Mouse (Mus musculus): ENCODE measurements around the gene Mapk14. TPM values are rescaled to one million over a fixed set of nuclear protein-coding genes. Genes with fewer than 3 reads are reported as not detected.

Gene Mapk14
- polyA plus RNA-seq (2015; fragmentation: Nextera tagmentation; extraction: Ambion mirVana) = 27.5 and 27.7 TPM in 2 replicates

- Histone ChIP-seq H3K4me1 (peaks cover 34% of the 10 kb centered on the region), H3K27me3 (replicated peaks) (0 out of 2 replicates have a peak, but pooled peaks cover 7% of the 10 kb centered on the region), H3K9me3 (no peaks in the 10 kb centered on the region), H3K36me3 (replicated peaks) (no peaks in the 10 kb centered on the region), H3K4me3 (peak within 1 kb of the TSS; percentile 73), H3K27ac (peak within 1 kb of the TSS; percentile 96), H3K9ac (peak within 1 kb of the TSS; percentile 93), H3K4me2 (peak within 1 kb of the TSS; percentile 62)
- under 1% methylated on average over 86 of the region's 86 CpGs for WGBS
- peak; percentile 96 for ATAC-seq (replicated peaks)
Measured at GRCm38 (mm10) chr17:28690776-28691686, at the start of gene Mapk14. Gene Mapk14, plus strand, starts transcription at chr17:28691329.

- no peak overlapping the region for H3K27ac ChIP-seq
- no peak overlapping the region for H3K4me3 ChIP-seq
- WGBS = 31% methylated on average over 3 of the region's 3 CpGs
- ATAC-seq (replicated peaks) = no peak
- no peak overlapping the region for H3K4me2 ChIP-seq
- H3K27me3 ChIP-seq (replicated peaks) = no peaks in the 10 kb centered on the region
- no peaks in the 10 kb centered on the region for H3K9me3 ChIP-seq
- no peak overlapping the region for H3K9ac ChIP-seq
- no peaks in the 10 kb centered on the region for H3K4me1 ChIP-seq
- no peaks in the 10 kb centered on the region for H3K36me3 ChIP-seq (replicated peaks)
Measured at GRCm38 (mm10) chr17:28643697-28644096, 47.4 kb upstream of the Mapk14 start.

- Histone ChIP-seq H3K27ac (no peak overlapping the region), H3K36me3 (replicated peaks) (no peaks in the 10 kb centered on the region), H3K4me3 (no peak overlapping the region), H3K9ac (no peak overlapping the region), H3K9me3 (no peaks in the 10 kb centered on the region), H3K4me1 (no peaks in the 10 kb centered on the region), H3K4me2 (no peak overlapping the region), H3K27me3 (replicated peaks) (no peaks in the 10 kb centered on the region)
- 62% methylated on average over 4 of the region's 4 CpGs for WGBS
- no peak for ATAC-seq (replicated peaks)
Measured at GRCm38 (mm10) chr17:28644112-28644511, 47.0 kb upstream of the Mapk14 start.

GRCm38 (mm10) chr17:28646221-28646620, 44.9 kb upstream of the Mapk14 start:
- Histone ChIP-seq H3K27ac (no peak overlapping the region), H3K27me3 (replicated peaks) (no peaks in the 10 kb centered on the region), H3K4me3 (no peak overlapping the region), H3K9ac (no peak overlapping the region), H3K4me1 (no peaks in the 10 kb centered on the region), H3K36me3 (replicated peaks) (no peaks in the 10 kb centered on the region), H3K4me2 (no peak overlapping the region), H3K9me3 (no peaks in the 10 kb centered on the region)
- 73% methylated on average over 3 of the region's 3 CpGs for WGBS
- no peak for ATAC-seq (replicated peaks)

GRCm38 (mm10) chr17:28648607-28649370, 42.3 kb upstream of the Mapk14 start:
- Histone ChIP-seq H3K27me3 (replicated peaks) (no peaks in the 10 kb centered on the region), H3K4me3 (no peak overlapping the region), H3K27ac (no peak overlapping the region), H3K9me3 (no peaks in the 10 kb centered on the region), H3K36me3 (replicated peaks) (no peaks in the 10 kb centered on the region), H3K9ac (no peak overlapping the region), H3K4me2 (no peak overlapping the region), H3K4me1 (no peaks in the 10 kb centered on the region)
- no peak for ATAC-seq (replicated peaks)
- 51% methylated on average over 6 of the region's 6 CpGs for WGBS

- no peak overlapping the region for H3K4me2 ChIP-seq
Measured at GRCm38 (mm10) chr17:28650268-28650667, 40.9 kb upstream of the Mapk14 start.

GRCm38 (mm10) chr17:28657936-28658335, 33.2 kb upstream of the Mapk14 start:
- H3K36me3 ChIP-seq (replicated peaks) = no peaks in the 10 kb centered on the region
- no peak overlapping the region for H3K4me3 ChIP-seq
- peak overlapping the region; percentile 69 for H3K27ac ChIP-seq
- no peaks in the 10 kb centered on the region for H3K9me3 ChIP-seq
- H3K4me1 ChIP-seq = peaks cover 11% of the 10 kb centered on the region
- H3K27me3 ChIP-seq (replicated peaks) = no peaks in the 10 kb centered on the region
- H3K9ac ChIP-seq = no peak overlapping the region
- no peak overlapping the region for H3K4me2 ChIP-seq
- peak; percentile 92 for ATAC-seq (replicated peaks)
- 11% methylated on average over 4 of the region's 4 CpGs for WGBS

More at GRCm38 (mm10) chr17:28650268-28650667, 40.9 kb upstream of the Mapk14 start:
- 69% methylated on average over 3 of the region's 3 CpGs for WGBS
- H3K36me3 ChIP-seq (replicated peaks) = no peaks in the 10 kb centered on the region
- no peak overlapping the region for H3K27ac ChIP-seq
- H3K4me1 ChIP-seq = no peaks in the 10 kb centered on the region
- H3K4me3 ChIP-seq = no peak overlapping the region
- no peak for ATAC-seq (replicated peaks)
- no peaks in the 10 kb centered on the region for H3K9me3 ChIP-seq
- H3K27me3 ChIP-seq (replicated peaks) = no peaks in the 10 kb centered on the region
- H3K9ac ChIP-seq = no peak overlapping the region

- Histone ChIP-seq H3K27ac (no peak overlapping the region), H3K4me2 (no peak overlapping the region), H3K27me3 (replicated peaks) (no peaks in the 10 kb centered on the region), H3K4me3 (no peak overlapping the region), H3K9ac (no peak overlapping the region), H3K4me1 (peaks cover 11% of the 10 kb centered on the region), H3K9me3 (no peaks in the 10 kb centered on the region), H3K36me3 (replicated peaks) (no peaks in the 10 kb centered on the region)
- ATAC-seq (replicated peaks) = no peak
- WGBS = 55% methylated on average over 6 of the region's 6 CpGs
Measured at GRCm38 (mm10) chr17:28659564-28659963, 31.6 kb upstream of the Mapk14 start.

GRCm38 (mm10) chr17:28682311-28683084, 8.6 kb upstream of the Mapk14 start:
- no peak for ATAC-seq (replicated peaks)
- Histone ChIP-seq H3K9me3 (no peaks in the 10 kb centered on the region), H3K9ac (no peak overlapping the region), H3K4me3 (no peak overlapping the region), H3K27me3 (replicated peaks) (no peaks in the 10 kb centered on the region), H3K4me2 (no peak overlapping the region), H3K36me3 (replicated peaks) (no peaks in the 10 kb centered on the region), H3K4me1 (no peaks in the 10 kb centered on the region), H3K27ac (no peak overlapping the region)
- 59% methylated on average over 13 of the region's 13 CpGs for WGBS

- Histone ChIP-seq H3K36me3 (replicated peaks) (no peaks in the 10 kb centered on the region), H3K4me1 (no peaks in the 10 kb centered on the region), H3K9me3 (no peaks in the 10 kb centered on the region), H3K27me3 (replicated peaks) (0 out of 2 replicates have a peak, but pooled peaks cover 4% of the 10 kb centered on the region), H3K27ac (no peak overlapping the region), H3K4me2 (no peak overlapping the region), H3K4me3 (no peak overlapping the region), H3K9ac (no peak overlapping the region)
- ATAC-seq (replicated peaks) = no peak
- WGBS = 56% methylated on average over 1 of the region's 1 CpGs
Measured at GRCm38 (mm10) chr17:28683601-28684000, 7.5 kb upstream of the Mapk14 start.

GRCm38 (mm10) chr17:28684631-28685030, 6.5 kb upstream of the Mapk14 start:
- Histone ChIP-seq H3K27me3 (replicated peaks) (0 out of 2 replicates have a peak, but pooled peaks cover 7% of the 10 kb centered on the region), H3K36me3 (replicated peaks) (no peaks in the 10 kb centered on the region), H3K9me3 (no peaks in the 10 kb centered on the region), H3K4me1 (peaks cover 6% of the 10 kb centered on the region), H3K4me2 (no peak overlapping the region), H3K27ac (no peak overlapping the region), H3K9ac (no peak overlapping the region), H3K4me3 (no peak overlapping the region)
- WGBS = 50% methylated on average over 19 of the region's 19 CpGs
- ATAC-seq (replicated peaks) = no peak

GRCm38 (mm10) chr17:28687354-28687753, 3.8 kb upstream of the Mapk14 start:
- H3K36me3 ChIP-seq (replicated peaks) = no peaks in the 10 kb centered on the region
- H3K9ac ChIP-seq = no peak overlapping the region
- no peak overlapping the region for H3K4me3 ChIP-seq
- 0 out of 2 replicates have a peak, but pooled peaks cover 7% of the 10 kb centered on the region for H3K27me3 ChIP-seq (replicated peaks)
- H3K27ac ChIP-seq = no peak overlapping the region
- WGBS = 44% methylated on average over 4 of the region's 4 CpGs
- ATAC-seq (replicated peaks) = no peak
- H3K4me2 ChIP-seq = no peak overlapping the region
- H3K4me1 ChIP-seq = peaks cover 15% of the 10 kb centered on the region
- H3K9me3 ChIP-seq = no peaks in the 10 kb centered on the region
